In genomic region chr6:100474326-100474725, GRCm38 (mm10) we compare ENCODE assay signal across 28 mouse cellular contexts.
A peak's percentile ranks its signal among the peaks of the same experiment; 100 is the strongest.
DNase-seq lines count a peak whose midpoint lies in the region; ATAC-seq and TF ChIP-seq lines count a peak whose summit lies in the region.
"Had no signal": no experiment of that assay in that cellular context is flagged by ENCODE, and none has a peak within 500 bp of the region (broad histone marks: within the 10 kb centered on the region; RNA-seq: fewer than 3 reads in every experiment).

No protein-coding gene starts in this region.

- TF ChIP-seq CTCF in hindbrain, postnatal 0 days (IDR thresholded peaks at IDR 0.05; ENCODE audit: low read depth): no peak
- TF ChIP-seq CTCF in midbrain, postnatal 0 days (IDR thresholded peaks at IDR 0.05): no peak

- H3K36me3 ChIP-seq in hindbrain, postnatal 0 days (ENCODE audit: insufficient read depth, low read length): no peaks in the 10 kb centered on the region
- no peaks in the 10 kb centered on the region for H3K36me3 ChIP-seq in hindbrain, embryonic 16.5 days (ENCODE audit: control insufficient read depth, insufficient read depth, low read length)
- no peaks in the 10 kb centered on the region for H3K36me3 ChIP-seq in midbrain, embryonic 11.5 days (ENCODE audit: control insufficient read depth, insufficient read depth, low read length)
- no peaks in the 10 kb centered on the region for H3K36me3 ChIP-seq in midbrain, postnatal 0 days (ENCODE audit: insufficient read depth, low read length)
- no peaks in the 10 kb centered on the region for H3K36me3 ChIP-seq in intestine, embryonic 16.5 days (ENCODE audit: control insufficient read depth, insufficient read depth, low read length)
- H3K36me3 ChIP-seq: embryonic facial prominence, embryonic 13.5 days; G1E; heart, embryonic 12.5 days; heart, embryonic 15.5 days; hindbrain, embryonic 10.5 days; hindbrain, embryonic 13.5 days; intestine, embryonic 15.5 days had no signal

- H3K9me3 ChIP-seq in hindbrain, postnatal 0 days (ENCODE audit: low read length): no peaks in the 10 kb centered on the region
- H3K9me3 ChIP-seq in hindbrain, embryonic 16.5 days (ENCODE audit: control insufficient read depth, low read length): peaks cover 4% of the 10 kb centered on the region; the same call in 1 of the 2 replicates
- peaks cover 4% of the 10 kb centered on the region; the same call in 1 of the 2 replicates for H3K9me3 ChIP-seq in midbrain, embryonic 11.5 days (ENCODE audit: control insufficient read depth, low read length)
- no peaks in the 10 kb centered on the region for H3K9me3 ChIP-seq in midbrain, postnatal 0 days (ENCODE audit: low read length)
- no peaks in the 10 kb centered on the region for H3K9me3 ChIP-seq in intestine, embryonic 16.5 days (ENCODE audit: control insufficient read depth, low read length)
- H3K9me3 ChIP-seq: heart, embryonic 15.5 days; hindbrain, embryonic 13.5 days; intestine, embryonic 15.5 days had no signal

- H3K9ac ChIP-seq in hindbrain, postnatal 0 days (replicated peaks; ENCODE audit: low read length): no peak overlapping the region
- no peak overlapping the region for H3K9ac ChIP-seq in hindbrain, embryonic 16.5 days (ENCODE audit: low read depth, low read length)
- H3K9ac ChIP-seq in midbrain, embryonic 11.5 days (ENCODE audit: low read length): no peak overlapping the region
- H3K9ac ChIP-seq in midbrain, postnatal 0 days (replicated peaks; ENCODE audit: low read length, poor library complexity, severe bottlenecking): no peak overlapping the region
- H3K9ac ChIP-seq in intestine, embryonic 16.5 days (ENCODE audit: low read depth, low read length): no peak overlapping the region
- H3K9ac ChIP-seq: embryonic facial prominence, embryonic 13.5 days; heart, embryonic 12.5 days; heart, embryonic 15.5 days; hindbrain, embryonic 13.5 days; intestine, embryonic 15.5 days had no signal

- peak; percentile 66 to 71 for DNase-seq in cerebellum, postnatal 14 days
- no peak for DNase-seq in cerebellum, adult 8-10 months
- DNase-seq in hindbrain, postnatal 0 days (ENCODE audit: low spot score): peak; percentile 37
- peak; percentile 84 for DNase-seq in midbrain, embryonic 11.5 days (ENCODE audit: low spot score, missing footprints)
- no peak for DNase-seq in midbrain, postnatal 0 days (ENCODE audit: low spot score)
- peak; percentile 76 for DNase-seq in retina, postnatal 1 day
- DNase-seq: adrenal gland, adult 2 months; adrenal gland, postnatal 14 days; B cell, adult 2 months; cerebellum, adult 18-20 months; cerebellum, adult 9-11 months; gastrocnemius, postnatal 25 days; heart, adult 18-20 months; heart, postnatal 10 days; heart, postnatal 36 days; kidney, adult 18-20 months had no signal

- no peaks in the 10 kb centered on the region for H3K4me1 ChIP-seq in hindbrain, postnatal 0 days (ENCODE audit: insufficient read depth, low read length)
- H3K4me1 ChIP-seq in hindbrain, embryonic 16.5 days (ENCODE audit: control insufficient read depth, insufficient read depth, low read depth, low read length): no peaks in the 10 kb centered on the region; the same call in 1 of the 2 replicates
- H3K4me1 ChIP-seq in midbrain, embryonic 11.5 days (ENCODE audit: control insufficient read depth, insufficient read depth, low read length): no peaks in the 10 kb centered on the region
- H3K4me1 ChIP-seq in midbrain, postnatal 0 days (ENCODE audit: insufficient read depth, low read length): no peaks in the 10 kb centered on the region
- no peaks in the 10 kb centered on the region for H3K4me1 ChIP-seq in intestine, embryonic 16.5 days (ENCODE audit: control insufficient read depth, insufficient read depth, low read length)
- H3K4me1 ChIP-seq: heart, embryonic 15.5 days; intestine, embryonic 15.5 days had no signal

- ATAC-seq in hindbrain, postnatal 0 days: 0 out of 2 replicates have a peak, but pooled peaks have one; percentile 47
- ATAC-seq in hindbrain, embryonic 16.5 days: no peak
- ATAC-seq in midbrain, embryonic 11.5 days (ENCODE audit: low FRiP score): no peak
- no peak for ATAC-seq in midbrain, postnatal 0 days (ENCODE audit: low FRiP score)
- ATAC-seq in intestine, embryonic 16.5 days: no peak
- ATAC-seq: forebrain, embryonic 14.5 days; intestine, embryonic 15.5 days; Patski had no signal

- H3K4me2 ChIP-seq in hindbrain, postnatal 0 days (ENCODE audit: low read depth, low read length): no peak overlapping the region
- no peak overlapping the region for H3K4me2 ChIP-seq in hindbrain, embryonic 16.5 days (ENCODE audit: low read length)
- H3K4me2 ChIP-seq in midbrain, embryonic 11.5 days: no peak overlapping the region
- no peak overlapping the region for H3K4me2 ChIP-seq in midbrain, postnatal 0 days (ENCODE audit: low read depth, low read length, poor library complexity, severe bottlenecking)
- no peak overlapping the region for H3K4me2 ChIP-seq in intestine, embryonic 16.5 days (ENCODE audit: low read depth, low read length)
- H3K4me2 ChIP-seq: embryonic facial prominence, embryonic 13.5 days; heart, embryonic 12.5 days; heart, embryonic 15.5 days; hindbrain, embryonic 13.5 days; intestine, embryonic 15.5 days had no signal

- no peak overlapping the region for H3K27ac ChIP-seq in hindbrain, postnatal 0 days
- H3K27ac ChIP-seq in hindbrain, embryonic 16.5 days (ENCODE audit: low read depth, low read length): no peak overlapping the region
- H3K27ac ChIP-seq in midbrain, embryonic 11.5 days (ENCODE audit: low read depth, low read length): no peak overlapping the region
- no peak overlapping the region for H3K27ac ChIP-seq in midbrain, postnatal 0 days (ENCODE audit: low read depth, low read length)
- H3K27ac ChIP-seq in intestine, embryonic 16.5 days (ENCODE audit: low read length): no peak overlapping the region
- H3K27ac ChIP-seq: embryonic facial prominence, embryonic 13.5 days; heart, embryonic 15.5 days; hindbrain, embryonic 10.5 days; hindbrain, embryonic 13.5 days; intestine, embryonic 15.5 days had no signal

- no peaks in the 10 kb centered on the region for H3K27me3 ChIP-seq in hindbrain, postnatal 0 days (ENCODE audit: insufficient read depth, low read length)
- H3K27me3 ChIP-seq in hindbrain, embryonic 16.5 days (replicated peaks; ENCODE audit: control insufficient read depth, insufficient read depth, low read length): no peaks in the 10 kb centered on the region; the same call in 1 of the 2 replicates
- H3K27me3 ChIP-seq in midbrain, embryonic 11.5 days (ENCODE audit: control insufficient read depth, insufficient read depth, low read length): no peaks in the 10 kb centered on the region; the same call in 1 of the 2 replicates
- H3K27me3 ChIP-seq in midbrain, postnatal 0 days (ENCODE audit: insufficient read depth, low read length): no peaks in the 10 kb centered on the region
- H3K27me3 ChIP-seq in intestine, embryonic 16.5 days (replicated peaks; ENCODE audit: control insufficient read depth, insufficient read depth, low read length): no peaks in the 10 kb centered on the region
- H3K27me3 ChIP-seq: CH12.LX; embryonic facial prominence, embryonic 13.5 days; intestine, embryonic 15.5 days had no signal

- no peak overlapping the region for H3K4me3 ChIP-seq in hindbrain, postnatal 0 days (ENCODE audit: low read length)
- no peak overlapping the region for H3K4me3 ChIP-seq in hindbrain, embryonic 16.5 days (ENCODE audit: low read length)
- H3K4me3 ChIP-seq in midbrain, embryonic 11.5 days (ENCODE audit: low read depth, low read length): no peak overlapping the region
- no peak overlapping the region for H3K4me3 ChIP-seq in midbrain, postnatal 0 days (ENCODE audit: low read depth, low read length)
- no peak overlapping the region for H3K4me3 ChIP-seq in intestine, embryonic 16.5 days (ENCODE audit: low read length)
- H3K4me3 ChIP-seq: embryonic facial prominence, embryonic 13.5 days; heart, embryonic 12.5 days; heart, embryonic 15.5 days; hindbrain, embryonic 10.5 days; hindbrain, embryonic 13.5 days; intestine, embryonic 15.5 days had no signal

- WGBS in hindbrain, postnatal 0 days: 51% methylated on average over 9 of the region's 9 CpGs
- 57% methylated on average over 9 of the region's 9 CpGs for WGBS in hindbrain, embryonic 16.5 days
- 55% methylated on average over 9 of the region's 9 CpGs for WGBS in midbrain, embryonic 11.5 days
- WGBS in midbrain, postnatal 0 days: 56% methylated on average over 9 of the region's 9 CpGs
- 75% methylated on average over 9 of the region's 9 CpGs for WGBS in intestine, embryonic 16.5 days

Comparison
In these comparisons a context has a peak if more than half of its experiments do, and no peak if none do; other contexts are left out.
1. DNase-seq: peak in cerebellum, postnatal 14 days (2 of 2), hindbrain, postnatal 0 days (single experiment), midbrain, embryonic 11.5 days (single experiment) and retina, postnatal 1 day (single experiment); none in cerebellum, adult 8-10 months (single experiment) and midbrain, postnatal 0 days (single experiment).